Mouse (Mus musculus): ENCODE data around the gene Map2k2. TPM values are rescaled to one million over a fixed set of nuclear protein-coding genes. Genes with fewer than 3 reads are reported as not detected.
A peak's percentile ranks its signal among the peaks of the same experiment; 100 is the strongest.

Map2k2 gene
- polyA plus RNA-seq, 1 experiment from 2014 or later: 185 TPM

GRCm38 (mm10) chr10:81090621-81091020 lies 15.1 kb upstream of the Map2k2 start:
- H3K36me3 ChIP-seq (ENCODE audit: control insufficient read depth, insufficient read depth, low read length): no peaks in the 10 kb centered on the region
- H3K27ac ChIP-seq (ENCODE audit: low read depth): no peak overlapping the region
- H3K4me1 ChIP-seq (replicated peaks; ENCODE audit: control insufficient read depth, insufficient read depth, low read length): no peaks in the 10 kb centered on the region
- H3K4me3 ChIP-seq (ENCODE audit: low read depth, low read length): no peak overlapping the region
- H3K9me3 ChIP-seq (ENCODE audit: control insufficient read depth, low read length): no peaks in the 10 kb centered on the region
- H3K9ac ChIP-seq (ENCODE audit: low read length): no peak overlapping the region
- no peaks in the 10 kb centered on the region for H3K27me3 ChIP-seq (replicated peaks; ENCODE audit: control insufficient read depth, insufficient read depth, low read length)
- WGBS: 64% methylated on average over 7 of the region's 7 CpGs
- ATAC-seq (replicated peaks; ENCODE audit: low FRiP score, low TSS enrichment, low read depth) (no peak), DNase-seq (ENCODE audit: low spot score) (no peak)
- H3K4me2 ChIP-seq (ENCODE audit: low read length): no peak overlapping the region

GRCm38 (mm10) chr10:81092465-81093250 lies 13.1 kb upstream of the Map2k2 start:
- Histone ChIP-seq H3K9ac (ENCODE audit: low read length) (no peak overlapping the region), H3K4me2 (ENCODE audit: low read length) (no peak overlapping the region), H3K27ac (ENCODE audit: low read depth) (no peak overlapping the region), H3K36me3 (ENCODE audit: control insufficient read depth, insufficient read depth, low read length) (no peaks in the 10 kb centered on the region), H3K9me3 (ENCODE audit: control insufficient read depth, low read length) (peaks cover 3% of the 10 kb centered on the region; the same call in 1 of the 2 replicates), H3K27me3 (replicated peaks; ENCODE audit: control insufficient read depth, insufficient read depth, low read length) (no peaks in the 10 kb centered on the region), H3K4me1 (replicated peaks; ENCODE audit: control insufficient read depth, insufficient read depth, low read length) (no peaks in the 10 kb centered on the region), H3K4me3 (ENCODE audit: low read depth, low read length) (no peak overlapping the region)
- ATAC-seq (replicated peaks; ENCODE audit: low FRiP score, low TSS enrichment, low read depth) (peak; percentile 22; the same call in 1 of the 2 replicates), DNase-seq (ENCODE audit: low spot score) (peak; percentile 82)
- 46% methylated on average over 22 of the region's 22 CpGs for WGBS

GRCm38 (mm10) chr10:81094931-81095678 lies 10.6 kb upstream of the Map2k2 start:
- no peak overlapping the region for H3K9ac ChIP-seq (ENCODE audit: low read length)

GRCm38 (mm10) chr10:81106113-81106721 lies 502 bp downstream of the Map2k2 start:
- Histone ChIP-seq H3K4me2 (ENCODE audit: low read length) (peak overlapping the region; percentile 49), H3K4me1 (replicated peaks; ENCODE audit: control insufficient read depth, insufficient read depth, low read length) (peaks cover 13% of the 10 kb centered on the region), H3K36me3 (ENCODE audit: control insufficient read depth, insufficient read depth, low read length) (peaks cover 32% of the 10 kb centered on the region), H3K9ac (ENCODE audit: low read length) (peak overlapping the region; percentile 99), H3K9me3 (ENCODE audit: control insufficient read depth, low read length) (no peaks in the 10 kb centered on the region), H3K4me3 (ENCODE audit: low read depth, low read length) (peak overlapping the region; percentile 98), H3K27me3 (replicated peaks; ENCODE audit: control insufficient read depth, insufficient read depth, low read length) (no peaks in the 10 kb centered on the region), H3K27ac (ENCODE audit: low read depth) (peak overlapping the region; percentile 99)
- DNase-seq (ENCODE audit: low spot score) (peak; percentile 96), ATAC-seq (replicated peaks; ENCODE audit: low FRiP score, low TSS enrichment, low read depth) (peak; percentile 88)
- WGBS: under 1% methylated on average over 34 of the region's 35 CpGs

More at GRCm38 (mm10) chr10:81094931-81095678, 10.6 kb upstream of the Map2k2 start:
- no peak overlapping the region for H3K4me3 ChIP-seq (ENCODE audit: low read depth, low read length)
- H3K27me3 ChIP-seq (replicated peaks; ENCODE audit: control insufficient read depth, insufficient read depth, low read length): no peaks in the 10 kb centered on the region
- no peak overlapping the region for H3K4me2 ChIP-seq (ENCODE audit: low read length)
- ATAC-seq (replicated peaks; ENCODE audit: low FRiP score, low TSS enrichment, low read depth): peak; percentile 84
- peak; percentile 56 for DNase-seq (ENCODE audit: low spot score)
- no peaks in the 10 kb centered on the region for H3K36me3 ChIP-seq (ENCODE audit: control insufficient read depth, insufficient read depth, low read length)
- H3K9me3 ChIP-seq (ENCODE audit: control insufficient read depth, low read length): peaks cover 3% of the 10 kb centered on the region; the same call in 1 of the 2 replicates
- H3K4me1 ChIP-seq (replicated peaks; ENCODE audit: control insufficient read depth, insufficient read depth, low read length): no peaks in the 10 kb centered on the region
- WGBS: 62% methylated on average over 9 of the region's 9 CpGs
- no peak overlapping the region for H3K27ac ChIP-seq (ENCODE audit: low read depth)

- Histone ChIP-seq H3K27ac (ENCODE audit: low read depth) (no peak overlapping the region), H3K4me1 (replicated peaks; ENCODE audit: control insufficient read depth, insufficient read depth, low read length) (no peaks in the 10 kb centered on the region), H3K9me3 (ENCODE audit: control insufficient read depth, low read length) (no peaks in the 10 kb centered on the region), H3K36me3 (ENCODE audit: control insufficient read depth, insufficient read depth, low read length) (peaks cover 94% of the 10 kb centered on the region), H3K4me3 (ENCODE audit: low read depth, low read length) (no peak overlapping the region), H3K27me3 (replicated peaks; ENCODE audit: control insufficient read depth, insufficient read depth, low read length) (no peaks in the 10 kb centered on the region), H3K4me2 (ENCODE audit: low read length) (no peak overlapping the region), H3K9ac (ENCODE audit: low read length) (no peak overlapping the region)
- DNase-seq (ENCODE audit: low spot score) (no peak), ATAC-seq (replicated peaks; ENCODE audit: low FRiP score, low TSS enrichment, low read depth) (no peak)
- 93% methylated on average over 6 of the region's 6 CpGs for WGBS
These were observed 7.2 kb downstream of the Map2k2 start for GRCm38 (mm10) chr10:81112946-81113345.

GRCm38 (mm10) chr10:81119625-81120024 lies 13.9 kb downstream of the Map2k2 start:
- no peak overlapping the region for H3K4me2 ChIP-seq (ENCODE audit: low read length)
- no peak for DNase-seq (ENCODE audit: low spot score)
- H3K36me3 ChIP-seq (ENCODE audit: control insufficient read depth, insufficient read depth, low read length): peaks cover 95% of the 10 kb centered on the region
- H3K27ac ChIP-seq (ENCODE audit: low read depth): no peak overlapping the region
- no peaks in the 10 kb centered on the region for H3K4me1 ChIP-seq (replicated peaks; ENCODE audit: control insufficient read depth, insufficient read depth, low read length)
- H3K4me3 ChIP-seq (ENCODE audit: low read depth, low read length): no peak overlapping the region
- 92% methylated on average over 10 of the region's 10 CpGs for WGBS
- H3K9ac ChIP-seq (ENCODE audit: low read length): no peak overlapping the region
- no peaks in the 10 kb centered on the region for H3K27me3 ChIP-seq (replicated peaks; ENCODE audit: control insufficient read depth, insufficient read depth, low read length)
- H3K9me3 ChIP-seq (ENCODE audit: control insufficient read depth, low read length): no peaks in the 10 kb centered on the region
- no peak for ATAC-seq (replicated peaks; ENCODE audit: low FRiP score, low TSS enrichment, low read depth)

- no peak overlapping the region for H3K27ac ChIP-seq (ENCODE audit: low read depth)
- no peak overlapping the region for H3K9ac ChIP-seq (ENCODE audit: low read length)
- H3K36me3 ChIP-seq (ENCODE audit: control insufficient read depth, insufficient read depth, low read length): peaks cover 85% of the 10 kb centered on the region
- ATAC-seq (replicated peaks; ENCODE audit: low FRiP score, low TSS enrichment, low read depth) (no peak), DNase-seq (ENCODE audit: low spot score) (no peak)
- no peak overlapping the region for H3K4me2 ChIP-seq (ENCODE audit: low read length)
- H3K4me1 ChIP-seq (replicated peaks; ENCODE audit: control insufficient read depth, insufficient read depth, low read length): no peaks in the 10 kb centered on the region
- H3K27me3 ChIP-seq (replicated peaks; ENCODE audit: control insufficient read depth, insufficient read depth, low read length): no peaks in the 10 kb centered on the region
- no peak overlapping the region for H3K4me3 ChIP-seq (ENCODE audit: low read depth, low read length)
- no peaks in the 10 kb centered on the region for H3K9me3 ChIP-seq (ENCODE audit: control insufficient read depth, low read length)
- WGBS: 88% methylated on average over 7 of the region's 7 CpGs
These were observed 14.9 kb downstream of the Map2k2 start for GRCm38 (mm10) chr10:81120650-81121049.

- WGBS: 86% methylated on average over 2 of the region's 2 CpGs
- H3K36me3 ChIP-seq (ENCODE audit: control insufficient read depth, insufficient read depth, low read length): peaks cover 67% of the 10 kb centered on the region
- no peak overlapping the region for H3K4me3 ChIP-seq (ENCODE audit: low read depth, low read length)
- no peak overlapping the region for H3K27ac ChIP-seq (ENCODE audit: low read depth)
- no peaks in the 10 kb centered on the region for H3K4me1 ChIP-seq (replicated peaks; ENCODE audit: control insufficient read depth, insufficient read depth, low read length)
- H3K27me3 ChIP-seq (replicated peaks; ENCODE audit: control insufficient read depth, insufficient read depth, low read length): 0 out of 2 replicates have a peak, but pooled peaks cover 8% of the 10 kb centered on the region
- ATAC-seq (replicated peaks; ENCODE audit: low FRiP score, low TSS enrichment, low read depth): no peak
- no peak overlapping the region for H3K4me2 ChIP-seq (ENCODE audit: low read length)
- H3K9ac ChIP-seq (ENCODE audit: low read length): no peak overlapping the region
- DNase-seq (ENCODE audit: low spot score): no peak
- H3K9me3 ChIP-seq (ENCODE audit: control insufficient read depth, low read length): no peaks in the 10 kb centered on the region
These were observed 17.2 kb downstream of the Map2k2 start for GRCm38 (mm10) chr10:81122889-81123288.

Data from intestine, embryonic 14.5 days (tissue).